Mouse (Mus musculus) CH12.LX (cell line): ENCODE results near the gene Pck1. TPM values are rescaled to one million over a fixed set of nuclear protein-coding genes. Genes with fewer than 3 reads are reported as not detected.

ENCODE experiments used
- DNase-seq: peaks from one replicate; pipeline ENCODE4 v3.0.0-alpha.2; 2013; ENCODE audit errors: extremely low read depth
- H3K27ac ChIP-seq: 2 replicates; pipeline ENCODE4 v1.5.1; 2012; ENCODE audit warnings: low read depth, mild to moderate bottlenecking, control low read depth, moderate library complexity; ENCODE audit not compliant: insufficient read depth
- H3K27me3 ChIP-seq: replicated peaks from 2 replicates; pipeline ENCODE3; 2012; ENCODE audit warnings: inconsistent platforms
- H3K36me3 ChIP-seq, 2 experiments: replicated peaks in 1 of 2; 2 replicates each; pipeline versions ENCODE3 to v1.6.1; 2012; ENCODE audit warnings: inconsistent platforms in 1 of 2, low read length in 1 of 2, mild to moderate bottlenecking in 1 of 2, mixed read lengths in 1 of 2, moderate library complexity in 1 of 2; ENCODE audit not compliant: control insufficient read depth in 1 of 2, insufficient read depth in 1 of 2
- H3K4me1 ChIP-seq, 2 experiments: 2 replicates each; pipeline ENCODE4 v1.6.1; 2012; ENCODE audit warnings: inconsistent platforms in 1 of 2, moderate library complexity in 1 of 2; ENCODE audit not compliant: insufficient read depth in 2 of 2, control insufficient read depth in 1 of 2
- H3K4me2 ChIP-seq: 2 replicates; pipeline ENCODE4 v1.6.1; 2012; ENCODE audit warnings: low read depth, mild to moderate bottlenecking, control low read depth; ENCODE audit not compliant: poor library complexity, insufficient read depth, severe bottlenecking
- H3K4me3 ChIP-seq, 3 experiments: fragments of 150-350 bp in 1 of 3; sonication (generic) in 1 of 3; replicated peaks in 1 of 3; 2 replicates each; pipeline versions ENCODE3 to v1.5.1; 2011 to 2012; ENCODE audit warnings: low read depth in 2 of 3, low read length in 2 of 3, mild to moderate bottlenecking in 2 of 3, moderate library complexity in 2 of 3, control low read depth in 1 of 3, improper control_type of control experiment in 1 of 3, inconsistent platforms in 1 of 3, mixed read lengths in 1 of 3; ENCODE audit not compliant: poor library complexity in 1 of 3
- H3K79me2 ChIP-seq: replicated peaks from 2 replicates; pipeline ENCODE4 v1.6.1; 2012; ENCODE audit warnings: mild to moderate bottlenecking, moderate library complexity; ENCODE audit not compliant: control insufficient read depth, poor library complexity, insufficient read depth, severe bottlenecking; ENCODE audit errors: extremely low read depth
- H3K9ac ChIP-seq: 2 replicates; pipeline ENCODE4 v1.6.1; 2012; ENCODE audit warnings: low read depth, mild to moderate bottlenecking, control low read depth, moderate library complexity; ENCODE audit not compliant: insufficient read depth
- H3K9me3 ChIP-seq: replicated peaks from 2 replicates; pipeline ENCODE3; 2012; ENCODE audit warnings: low read length, inconsistent platforms, mixed read lengths
- BHLHE40 ChIP-seq: IDR thresholded peaks from 2 replicates; pipeline ENCODE4 v1.6.1; 2011; ENCODE audit warnings: mild to moderate bottlenecking, low read depth, low read length, improper control_type of control experiment
- CHD2 ChIP-seq: IDR thresholded peaks from 2 replicates; pipeline ENCODE4 v1.6.1; 2011; ENCODE audit warnings: low read length, improper control_type of control experiment
- CTCF ChIP-seq, 2 experiments: IDR thresholded peaks in 1 of 2; conservative IDR thresholded peaks in 1 of 2; 2 replicates each; pipeline ENCODE4 v1.5.1; 2011 to 2012; ENCODE audit warnings: low read depth in 2 of 2, low read length in 2 of 2, improper control_type of control experiment in 1 of 2, inconsistent platforms in 1 of 2, mild to moderate bottlenecking in 1 of 2, moderate library complexity in 1 of 2
- E2F4 ChIP-seq: IDR thresholded peaks from 2 replicates; pipeline ENCODE4 v1.6.1; 2011; ENCODE audit warnings: low read depth, low read length, improper control_type of control experiment; ENCODE audit not compliant: insufficient replicate concordance
- ETS1 ChIP-seq: conservative IDR thresholded peaks from 2 replicates; pipeline ENCODE4 v1.6.1; 2012; ENCODE audit warnings: low read depth, mild to moderate bottlenecking, inconsistent platforms, low read length, improper control_type of control experiment, moderate library complexity
- MAZ ChIP-seq: IDR thresholded peaks from 2 replicates; pipeline ENCODE4 v1.6.1; 2012; ENCODE audit warnings: low read depth, mild to moderate bottlenecking, inconsistent platforms, low read length, improper control_type of control experiment, moderate library complexity
- MXI1 ChIP-seq: IDR thresholded peaks from 2 replicates; pipeline ENCODE4 v1.6.1; 2011; ENCODE audit warnings: mild to moderate bottlenecking, low read depth, low read length, improper control_type of control experiment
- POLR2A ChIP-seq: IDR thresholded peaks from 2 replicates; pipeline ENCODE4 v1.6.1; 2011; ENCODE audit warnings: low read depth, mild to moderate bottlenecking, improper control_type of control experiment, low read length
- RAD21 ChIP-seq: IDR thresholded peaks from 2 replicates; pipeline ENCODE4 v1.6.1; 2011; ENCODE audit warnings: low read depth, mild to moderate bottlenecking, low read length, improper control_type of control experiment, moderate library complexity
- SIN3A ChIP-seq: IDR thresholded peaks from 2 replicates; pipeline ENCODE4 v1.6.1; 2012; ENCODE audit warnings: low read length, improper control_type of control experiment, inconsistent platforms
- SMC3 ChIP-seq: IDR thresholded peaks from 2 replicates; pipeline ENCODE4 v1.6.1; 2011; ENCODE audit warnings: low read depth, low read length, improper control_type of control experiment
- TBP ChIP-seq: conservative IDR thresholded peaks from 2 replicates; pipeline ENCODE4 v1.6.1; 2011; ENCODE audit warnings: low read depth, low read length, improper control_type of control experiment
- TCF12 ChIP-seq: IDR thresholded peaks from 2 replicates; pipeline ENCODE4 v1.6.1; 2014; ENCODE audit warnings: low read depth, mild to moderate bottlenecking, inconsistent platforms, low read length, improper control_type of control experiment
- ZC3H11A ChIP-seq: IDR thresholded peaks from 2 replicates; pipeline ENCODE4 v1.6.1; 2012; ENCODE audit warnings: low read depth, mild to moderate bottlenecking, inconsistent platforms, low read length, improper control_type of control experiment
- ZKSCAN1 ChIP-seq: IDR thresholded peaks from 2 replicates; pipeline ENCODE4 v1.6.1; 2012; ENCODE audit warnings: low read depth, inconsistent platforms, low read length, improper control_type of control experiment, borderline replicate concordance
- dilution Hi-C: fragments of 300-500 bp; cut with MboI; formaldehyde crosslinking; loops from 2 replicates; pipeline ENCODE4 v1.14.3; 2020; ENCODE audit warnings: low sequenced_read_pairs; ENCODE audit not compliant: extremely low pct_unique_long_range_greater_than_20kb, extremely low pct_ligation_motif_present
- in situ Hi-C: fragments of 300-500 bp; cut with MboI; formaldehyde crosslinking; loops from 3 replicates; pipeline ENCODE4 v1.14.3; 2019; ENCODE audit warnings: low sequenced_read_pairs, low pct_ligation_motif_present, low pct_unique_long_range_greater_than_20kb, mixed read lengths
- polyA plus RNA-seq: library from polyadenylated mRNA; unstranded; fragments of >175 nt; gene quantifications from 2 replicates; pipeline ENCODE4 v1.2.1, GENCODE M21; 2012; ENCODE audit warnings: low read depth; ENCODE audit not compliant: insufficient read length
- total RNA-seq, 2 experiments: library from RNA; depleted of rRNA; stranded (reverse); fragments of 300-350 nt in 1 of 2; fragments of >200 nt in 1 of 2; gene quantifications; 2 replicates each; pipeline ENCODE4 v1.2.3; 2012 to 2014

The Pck1 gene
- total and polyA plus RNA-seq, 3 experiments = 0.08 to 0.13 (median 0.11) TPM

DNA sequence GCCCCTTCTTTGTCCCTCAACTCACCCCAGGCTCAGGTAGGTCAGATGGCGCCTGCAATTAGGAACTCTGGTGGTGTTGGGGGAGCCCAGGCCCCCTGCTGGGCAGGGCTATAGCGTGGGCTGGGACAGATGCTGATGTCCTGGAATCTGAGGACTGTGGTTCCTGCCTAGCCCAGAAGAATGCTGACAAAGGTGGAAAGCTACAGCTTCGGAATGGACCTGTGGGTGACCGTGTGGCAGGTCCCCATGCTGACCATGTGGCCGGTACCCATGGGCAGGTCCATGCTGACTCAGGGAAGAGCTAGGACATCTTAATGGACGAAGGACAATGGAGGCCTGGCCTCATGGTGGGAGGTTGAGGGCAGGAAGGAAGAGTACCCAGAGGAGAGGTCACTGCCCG, 29.9 kb downstream of the Pck1 start:
- H3K9ac ChIP-seq = no peak overlapping the region
- peaks cover 79% of the 10 kb centered on the region for H3K27me3 ChIP-seq
- no peaks in the 10 kb centered on the region for H3K36me3 ChIP-seq
- no peaks in the 10 kb centered on the region for H3K79me2 ChIP-seq
- H3K4me2 ChIP-seq = no peak overlapping the region
- no peak overlapping the region for H3K4me3 ChIP-seq
- in situ Hi-C loops = loop anchor here (5.0 to 25.0 kb wide), 2 partner anchors 75 to 345 kb away; no protein-coding TSS in a partner anchor
- H3K9me3 ChIP-seq = no peaks in the 10 kb centered on the region
- DNase-seq = no peak
- dilution Hi-C loops = no loop called here
- no peak overlapping the region for H3K27ac ChIP-seq
- H3K4me1 ChIP-seq = peaks cover 5 to 44% of the 10 kb centered on the region in 2 experiments; a peak in 3 of 4 replicates
- TF ChIP-seq MXI1 (no peak), CTCF (conservative IDR thresholded peaks at IDR 0.05 in 1 of 2, IDR thresholded peaks at IDR 0.05 in 1 of 2; ENCODE audit: low read depth in 2 of 2, low read length in 2 of 2) (peak in 1 of 2 experiments; percentile 26; a peak in 2 of 4 replicates), SMC3 (peak; percentile 31; the same call in 1 of the 2 replicates), MAZ (no peak)

DNA sequence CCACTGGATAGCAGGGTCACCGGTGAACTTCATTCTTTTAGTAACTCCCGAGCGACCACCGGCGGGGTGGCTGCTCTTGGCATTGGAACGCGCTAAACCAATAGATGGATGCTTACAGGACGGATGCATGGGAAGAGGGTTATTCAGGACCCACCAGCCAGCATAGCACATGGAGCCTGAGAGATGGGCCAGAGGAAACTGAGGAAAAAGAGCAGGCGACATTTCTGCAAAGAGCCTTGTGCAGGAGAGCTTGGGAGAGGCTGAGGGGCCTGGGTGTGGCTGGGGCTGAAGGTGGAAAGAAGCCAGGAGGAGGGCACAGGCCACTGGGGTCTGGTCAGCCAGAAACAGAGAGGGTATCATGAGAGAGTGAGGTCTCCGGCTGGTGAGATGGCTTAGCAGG, 30.5 kb downstream of the Pck1 start:
- in situ Hi-C loops = loop anchor here (5.0 to 25.0 kb wide), 2 partner anchors 76 to 346 kb away; no protein-coding TSS in a partner anchor
- no peak overlapping the region for H3K9ac ChIP-seq

DNA sequence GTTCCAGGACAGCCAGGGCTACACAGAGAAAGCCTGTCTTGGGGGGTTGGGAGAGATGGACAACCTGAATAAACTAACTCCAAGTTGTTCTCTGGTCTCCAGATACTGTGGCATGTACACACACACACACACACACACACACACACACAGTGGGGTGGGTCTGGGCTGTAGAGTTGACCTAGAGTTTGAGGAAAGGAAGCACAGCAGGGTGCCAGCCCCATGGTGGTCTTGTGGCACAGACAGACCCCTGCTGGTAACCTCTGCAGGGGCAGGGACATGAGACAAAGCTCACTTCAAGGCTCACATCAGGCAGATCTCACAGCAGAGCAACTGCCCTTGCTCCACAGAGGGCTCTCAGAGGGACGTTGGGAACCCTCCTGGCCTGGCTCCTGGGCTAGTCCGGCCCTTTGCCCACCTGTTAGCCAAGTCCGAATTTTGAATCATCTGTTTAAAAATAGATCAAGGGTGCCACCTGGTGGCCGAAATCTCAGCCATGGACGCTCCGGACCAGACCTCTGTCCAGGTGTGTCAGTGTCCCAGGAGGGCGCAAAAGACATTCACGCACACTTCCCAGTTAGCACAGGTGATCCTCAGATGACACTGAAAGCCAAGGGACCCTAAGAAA, 31.1 kb downstream of the Pck1 start:
- Histone ChIP-seq H3K79me2 (no peaks in the 10 kb centered on the region), H3K27ac (no peak overlapping the region), H3K27me3 (peaks cover 76% of the 10 kb centered on the region), H3K36me3 (no peaks in the 10 kb centered on the region), H3K4me3 (no peak overlapping the region), H3K4me1 (peaks cover 5 to 44% of the 10 kb centered on the region in 2 experiments; a peak in 3 of 4 replicates), H3K4me2 (no peak overlapping the region), H3K9me3 (no peaks in the 10 kb centered on the region), H3K9ac (no peak overlapping the region)
- DNase-seq = peak; percentile 32
- TF ChIP-seq E2F4 (no peak), ETS1 (no peak), CTCF (conservative IDR thresholded peaks at IDR 0.05 in 1 of 2, IDR thresholded peaks at IDR 0.05 in 1 of 2; ENCODE audit: low read depth in 2 of 2, low read length in 2 of 2) (peak; percentile 57 to 90), RAD21 (peak; percentile 84), SIN3A (no peak), SMC3 (peak; percentile 96), ZC3H11A (peak; percentile 76), TCF12 (0 out of 2 replicates have a peak, but pooled peaks have one; percentile 10), TBP (no peak)
- in situ Hi-C loops = loop anchor here (5.0 to 25.0 kb wide), 2 partner anchors 77 to 347 kb away; no protein-coding TSS in a partner anchor
- dilution Hi-C loops = no loop called here

More for the DNA sequence above, 30.5 kb downstream of the Pck1 start:
- H3K4me3 ChIP-seq = no peak overlapping the region
- dilution Hi-C loops = no loop called here
- no peaks in the 10 kb centered on the region for H3K9me3 ChIP-seq
- peaks cover 75% of the 10 kb centered on the region for H3K27me3 ChIP-seq
- no peak overlapping the region for H3K4me2 ChIP-seq
- no peak overlapping the region for H3K27ac ChIP-seq
- peaks cover 5 to 44% of the 10 kb centered on the region in 2 experiments; a peak in 3 of 4 replicates for H3K4me1 ChIP-seq
- TF ChIP-seq POLR2A (no peak), BHLHE40 (no peak), CHD2 (no peak), ETS1 (no peak), RAD21 (no peak), E2F4 (no peak), CTCF (conservative IDR thresholded peaks at IDR 0.05 in 1 of 2, IDR thresholded peaks at IDR 0.05 in 1 of 2; ENCODE audit: low read depth in 2 of 2, low read length in 2 of 2) (no peak), ZKSCAN1 (no peak)
- H3K36me3 ChIP-seq = no peaks in the 10 kb centered on the region
- DNase-seq = no peak
- H3K79me2 ChIP-seq = no peaks in the 10 kb centered on the region
